ENCODE assay signal across 8 mouse cellular contexts in genomic region chr4:132922061-132922530, GRCm38 (mm10). TPM values are rescaled to one million over a fixed set of nuclear protein-coding genes. Genes with fewer than 3 reads are reported as not detected.
A peak's percentile ranks its signal among the peaks of the same experiment; 100 is the strongest.
DNase-seq lines count a peak whose midpoint lies in the region; ATAC-seq and TF ChIP-seq lines count a peak whose summit lies in the region.

No protein-coding gene starts in this region.

- no peak for TF ChIP-seq RAD21 in MEL (IDR thresholded peaks at IDR 0.05; ENCODE audit: low read depth, low read length)

- H3K4me3 ChIP-seq in kidney, embryonic 15.5 days (replicated peaks): peak overlapping the region; percentile 97
- H3K4me3 ChIP-seq in MEL (ENCODE audit: control insufficient read depth in 1 of 2, insufficient read depth in 1 of 2, low read depth in 2 of 2, low read length in 2 of 2): peak overlapping the region; percentile 70 to 100
- H3K4me3 ChIP-seq in embryonic facial prominence, embryonic 15.5 days (replicated peaks): peak overlapping the region; percentile 98
- peak overlapping the region; percentile 99 for H3K4me3 ChIP-seq in hindbrain, embryonic 14.5 days (replicated peaks; ENCODE audit: low read length)
- H3K4me3 ChIP-seq in lung, postnatal 0 days (ENCODE audit: low read depth, low read length): peak overlapping the region; percentile 94
- H3K4me3 ChIP-seq in stomach, embryonic 15.5 days (replicated peaks): peak overlapping the region; percentile 100

- under 1% methylated on average over 47 of the region's 50 CpGs for WGBS in kidney, embryonic 15.5 days
- 0% methylated on average over 50 of the region's 50 CpGs for WGBS in embryonic facial prominence, embryonic 15.5 days
- under 1% methylated on average over 48 of the region's 50 CpGs for WGBS in hindbrain, embryonic 14.5 days
- under 1% methylated on average over 25 of the region's 50 CpGs for WGBS in lung, postnatal 0 days
- WGBS in stomach, embryonic 15.5 days: under 1% methylated on average over 46 of the region's 50 CpGs

- H3K36me3 ChIP-seq in kidney, embryonic 15.5 days: peaks cover 29% of the 10 kb centered on the region
- peaks cover 1 to 9% of the 10 kb centered on the region in 2 experiments; a peak in 2 of 4 replicates for H3K36me3 ChIP-seq in MEL (ENCODE audit: control insufficient read depth in 1 of 2, insufficient read depth in 2 of 2, low read length in 2 of 2)
- H3K36me3 ChIP-seq in embryonic facial prominence, embryonic 15.5 days: peaks cover 17% of the 10 kb centered on the region
- H3K36me3 ChIP-seq in hindbrain, embryonic 14.5 days (replicated peaks; ENCODE audit: control insufficient read depth, insufficient read depth): peaks cover 28% of the 10 kb centered on the region
- H3K36me3 ChIP-seq in lung, postnatal 0 days (ENCODE audit: insufficient read depth, low read length): 0 out of 2 replicates have a peak, but pooled peaks cover under 1% of the 10 kb centered on the region
- H3K36me3 ChIP-seq in stomach, embryonic 15.5 days: 0 out of 2 replicates have a peak, but pooled peaks cover under 1% of the 10 kb centered on the region

- H3K4me2 ChIP-seq in kidney, embryonic 15.5 days: peak overlapping the region; percentile 80
- H3K4me2 ChIP-seq in embryonic facial prominence, embryonic 15.5 days (replicated peaks): peak overlapping the region; percentile 77
- peak overlapping the region; percentile 82 for H3K4me2 ChIP-seq in hindbrain, embryonic 14.5 days (replicated peaks)
- H3K4me2 ChIP-seq in lung, postnatal 0 days (replicated peaks; ENCODE audit: low read depth, low read length): peak overlapping the region; percentile 74
- peak overlapping the region; percentile 67 for H3K4me2 ChIP-seq in stomach, embryonic 15.5 days

- no peak for TF ChIP-seq EP300 in MEL (IDR thresholded peaks at IDR 0.05; ENCODE audit: low read depth in 1 of 2, low read length in 2 of 2)
- no peak for TF ChIP-seq EP300 in lung, postnatal 0 days (IDR thresholded peaks at IDR 0.05)

- intact Hi-C loops in left cerebral cortex, postnatal 14 days (cut with DNase I): loop anchor here (5.0 kb wide), 1 partner anchor 80 kb away; the partner anchor contains the start of gene Ppp1r8

- H3K27ac ChIP-seq in kidney, embryonic 15.5 days: peak overlapping the region; percentile 85
- peak overlapping the region; percentile 41 for H3K27ac ChIP-seq in MEL (ENCODE audit: control insufficient read depth, low read depth, low read length)
- peak overlapping the region; percentile 75 for H3K27ac ChIP-seq in embryonic facial prominence, embryonic 15.5 days (replicated peaks)
- H3K27ac ChIP-seq in hindbrain, embryonic 14.5 days: peak overlapping the region; percentile 91
- H3K27ac ChIP-seq in lung, postnatal 0 days (ENCODE audit: low read length): peak overlapping the region; percentile 92
- peak overlapping the region; percentile 86 for H3K27ac ChIP-seq in stomach, embryonic 15.5 days

- H3K4me1 ChIP-seq in kidney, embryonic 15.5 days: peaks cover 16% of the 10 kb centered on the region
- peaks cover 0 to 3% of the 10 kb centered on the region in 2 experiments; a peak in 2 of 4 replicates for H3K4me1 ChIP-seq in MEL (ENCODE audit: control insufficient read depth in 1 of 2, insufficient read depth in 2 of 2, low read length in 2 of 2)
- H3K4me1 ChIP-seq in embryonic facial prominence, embryonic 15.5 days: peaks cover 13% of the 10 kb centered on the region
- peaks cover 7% of the 10 kb centered on the region for H3K4me1 ChIP-seq in hindbrain, embryonic 14.5 days (replicated peaks; ENCODE audit: control insufficient read depth, insufficient read depth, low read length)
- peaks cover 4% of the 10 kb centered on the region; the same call in 1 of the 2 replicates for H3K4me1 ChIP-seq in lung, postnatal 0 days (ENCODE audit: insufficient read depth, low read depth, low read length)
- H3K4me1 ChIP-seq in stomach, embryonic 15.5 days: peaks cover 8% of the 10 kb centered on the region; the same call in 1 of the 2 replicates

- peak; percentile 20 to 56; a peak in 3 of 4 replicates for TF ChIP-seq POLR2A in MEL (IDR thresholded peaks at IDR 0.05; ENCODE audit: control insufficient read depth in 1 of 2, insufficient read depth in 1 of 2, low read depth in 1 of 2, low read length in 2 of 2, poor library complexity in 1 of 2)

- DNase-seq in kidney, postnatal 14 days: no peak
- DNase-seq in MEL (ENCODE audit: low read depth, low spot score): peak; percentile 64
- peak; percentile 43 for DNase-seq in hindbrain, embryonic 14.5 days (ENCODE audit: low spot score)
- DNase-seq in lung, postnatal 0 days (ENCODE audit: low spot score): peak; percentile 61
- DNase-seq in left cerebral cortex, postnatal 14 days (ENCODE audit: low spot score in 2 of 2): no peak

- H3K9me3 ChIP-seq in kidney, embryonic 15.5 days (replicated peaks): no peaks in the 10 kb centered on the region
- H3K9me3 ChIP-seq in MEL (replicated peaks; ENCODE audit: insufficient read depth, low read length): no peaks in the 10 kb centered on the region
- no peaks in the 10 kb centered on the region for H3K9me3 ChIP-seq in embryonic facial prominence, embryonic 15.5 days (replicated peaks)
- no peaks in the 10 kb centered on the region for H3K9me3 ChIP-seq in hindbrain, embryonic 14.5 days (ENCODE audit: control insufficient read depth, low read length)
- H3K9me3 ChIP-seq in lung, postnatal 0 days (ENCODE audit: low read length): no peaks in the 10 kb centered on the region
- no peaks in the 10 kb centered on the region for H3K9me3 ChIP-seq in stomach, embryonic 15.5 days

- ATAC-seq in kidney, embryonic 15.5 days (replicated peaks; ENCODE audit: low FRiP score): peak; percentile 55
- peak; percentile 6; the same call in 1 of the 2 replicates for ATAC-seq in embryonic facial prominence, embryonic 15.5 days (ENCODE audit: insufficient number of reproducible peaks, low FRiP score, low TSS enrichment, low read depth)
- ATAC-seq in hindbrain, embryonic 14.5 days (ENCODE audit: low FRiP score): peak; percentile 44
- peak; percentile 52 for ATAC-seq in lung, postnatal 0 days
- peak; percentile 57 for ATAC-seq in stomach, embryonic 15.5 days (ENCODE audit: insufficient read depth, low FRiP score, low read depth)

- no peak for TF ChIP-seq CTCF in MEL (IDR thresholded peaks at IDR 0.05 in 2 of 3, conservative IDR thresholded peaks at IDR 0.05 in 1 of 3; ENCODE audit: control insufficient read depth in 1 of 3, insufficient read depth in 1 of 3, low read depth in 2 of 3, low read length in 3 of 3, poor library complexity in 1 of 3, severe bottlenecking in 1 of 3)
- no peak; the same call in 1 of the 2 replicates for TF ChIP-seq CTCF in lung, postnatal 0 days (IDR thresholded peaks at IDR 0.05)

- H3K9ac ChIP-seq in kidney, embryonic 15.5 days: peak overlapping the region; percentile 88
- peak overlapping the region; percentile 84 for H3K9ac ChIP-seq in MEL (ENCODE audit: control insufficient read depth, low read depth, low read length, poor library complexity, severe bottlenecking)
- peak overlapping the region; percentile 85 for H3K9ac ChIP-seq in embryonic facial prominence, embryonic 15.5 days
- H3K9ac ChIP-seq in hindbrain, embryonic 14.5 days: peak overlapping the region; percentile 97
- peak overlapping the region; percentile 80 for H3K9ac ChIP-seq in lung, postnatal 0 days (replicated peaks; ENCODE audit: low read depth)
- peak overlapping the region; percentile 93 for H3K9ac ChIP-seq in stomach, embryonic 15.5 days

- H3K79me2 ChIP-seq in MEL (ENCODE audit: control insufficient read depth, insufficient read depth, low read length, poor library complexity): peaks cover 3% of the 10 kb centered on the region; the same call in 1 of the 2 replicates

- no peaks in the 10 kb centered on the region for H3K27me3 ChIP-seq in kidney, embryonic 15.5 days
- H3K27me3 ChIP-seq in MEL (ENCODE audit: control insufficient read depth in 1 of 2, insufficient read depth in 2 of 2, low read length in 2 of 2): peaks cover 7 to 9% of the 10 kb centered on the region in 2 experiments; a peak in 3 of 4 replicates
- no peaks in the 10 kb centered on the region for H3K27me3 ChIP-seq in embryonic facial prominence, embryonic 15.5 days
- H3K27me3 ChIP-seq in hindbrain, embryonic 14.5 days (ENCODE audit: control insufficient read depth, insufficient read depth, low read length): no peaks in the 10 kb centered on the region
- no peaks in the 10 kb centered on the region for H3K27me3 ChIP-seq in lung, postnatal 0 days (replicated peaks; ENCODE audit: insufficient read depth, low read length)
- H3K27me3 ChIP-seq in stomach, embryonic 15.5 days (replicated peaks): no peaks in the 10 kb centered on the region

RNA-seq across cellular contexts. Expression of gene Fam76a, which starts 0.3 kb away (rescaled TPM):
- 35.1 and 35.8 TPM in 2 replicates for polyA plus RNA-seq in kidney, embryonic 15.5 days (2015; fragmentation: Nextera tagmentation; extraction: Ambion mirVana)
- 7.5 and 8.4 TPM in 2 replicates for total RNA-seq in MEL (2012; rRNA removed)
- 10 to 100 TPM in 1 of 2 experiments, not detected in 1; 15.4 TPM for polyA plus RNA-seq in MEL (2012; ENCODE audit: insufficient read depth in 1 of 2, insufficient read length in 2 of 2, low read depth in 1 of 2, low replicate concordance in 2 of 2, missing spikeins in 1 of 2)
- polyA plus RNA-seq in embryonic facial prominence, embryonic 15.5 days (2015; fragmentation: Nextera tagmentation; extraction: Ambion mirVana): 47.3 and 47.9 TPM in 2 replicates
- polyA plus RNA-seq in hindbrain, embryonic 14.5 days (2014; fragmentation: Nextera tagmentation; extraction: Ambion mirVana): 37.7 and 39.5 TPM in 2 replicates
- polyA plus RNA-seq in lung, postnatal 0 days (2015; fragmentation: Nextera tagmentation; extraction: Ambion mirVana): 53.9 and 57.6 TPM in 2 replicates
- polyA plus RNA-seq in stomach, embryonic 15.5 days (2015; fragmentation: Nextera tagmentation; extraction: Ambion mirVana): 39.3 and 45.5 TPM in 2 replicates
- 10 to 100 TPM; 34.7 to 38.6 TPM for total RNA-seq in left cerebral cortex, postnatal 14 days (2021)

RNA-seq across cellular contexts. Expression of gene Stx12, which starts 37.8 kb away (rescaled TPM):
- 55.9 and 57.7 TPM in 2 replicates for polyA plus RNA-seq in kidney, embryonic 15.5 days (2015; fragmentation: Nextera tagmentation; extraction: Ambion mirVana)
- 16.3 and 16.8 TPM in 2 replicates for total RNA-seq in MEL (2012; rRNA removed)
- 10 to 100 TPM in 1 of 2 experiments, not detected in 1; 22.0 TPM for polyA plus RNA-seq in MEL (2012; ENCODE audit: insufficient read depth in 1 of 2, insufficient read length in 2 of 2, low read depth in 1 of 2, low replicate concordance in 2 of 2, missing spikeins in 1 of 2)
- polyA plus RNA-seq in embryonic facial prominence, embryonic 15.5 days (2015; fragmentation: Nextera tagmentation; extraction: Ambion mirVana): 59.4 and 61.4 TPM in 2 replicates
- polyA plus RNA-seq in hindbrain, embryonic 14.5 days (2014; fragmentation: Nextera tagmentation; extraction: Ambion mirVana): 165 and 181 TPM in 2 replicates
- polyA plus RNA-seq in lung, postnatal 0 days (2015; fragmentation: Nextera tagmentation; extraction: Ambion mirVana): 80.8 and 85.9 TPM in 2 replicates
- polyA plus RNA-seq in stomach, embryonic 15.5 days (2015; fragmentation: Nextera tagmentation; extraction: Ambion mirVana): 54.8 and 58.3 TPM in 2 replicates
- 100 to 1,000 TPM in 1 of 2 experiments, 10 to 100 TPM in 1; 96.2 to 104 TPM for total RNA-seq in left cerebral cortex, postnatal 14 days (2021)

RNA-seq across cellular contexts. Expression of gene Fgr, which starts 51.8 kb away (rescaled TPM):
- polyA plus RNA-seq in kidney, embryonic 15.5 days (2015; fragmentation: Nextera tagmentation; extraction: Ambion mirVana): 0.63 and 0.81 TPM in 2 replicates
- total RNA-seq in MEL (2012; rRNA removed): not detected in 2 replicates
- not detected for polyA plus RNA-seq in MEL (2012; ENCODE audit: insufficient read depth in 1 of 2, insufficient read length in 2 of 2, low read depth in 1 of 2, low replicate concordance in 2 of 2, missing spikeins in 1 of 2)
- polyA plus RNA-seq in embryonic facial prominence, embryonic 15.5 days (2015; fragmentation: Nextera tagmentation; extraction: Ambion mirVana): 0.55 and 0.65 TPM in 2 replicates
- 0.14 and 0.17 TPM in 2 replicates for polyA plus RNA-seq in hindbrain, embryonic 14.5 days (2014; fragmentation: Nextera tagmentation; extraction: Ambion mirVana)
- 4.0 and 4.7 TPM in 2 replicates for polyA plus RNA-seq in lung, postnatal 0 days (2015; fragmentation: Nextera tagmentation; extraction: Ambion mirVana)
- 1.6 TPM in 2 replicates for polyA plus RNA-seq in stomach, embryonic 15.5 days (2015; fragmentation: Nextera tagmentation; extraction: Ambion mirVana)
- total RNA-seq in left cerebral cortex, postnatal 14 days (2021): not detected

Comparison
In these comparisons a context has a peak if more than half of its experiments do, and no peak if none do; other contexts are left out.
1. ATAC-seq: peak in every context shown above with its lines; median percentile 57 in stomach, embryonic 15.5 days; 55 in kidney, embryonic 15.5 days; 52 in lung, postnatal 0 days; 44 in hindbrain, embryonic 14.5 days; 6 in embryonic facial prominence, embryonic 15.5 days.
2. H3K27ac ChIP-seq: peak in every context shown above with its lines; median percentile 92 in lung, postnatal 0 days; 91 in hindbrain, embryonic 14.5 days; 86 in stomach, embryonic 15.5 days; 85 in kidney, embryonic 15.5 days; 75 in embryonic facial prominence, embryonic 15.5 days; 41 in MEL.
3. DNase-seq: peak in MEL (single experiment), hindbrain, embryonic 14.5 days (single experiment) and lung, postnatal 0 days (single experiment); none in kidney, postnatal 14 days (single experiment) and left cerebral cortex, postnatal 14 days (0 of 2).
4. Peak in every context shown above with its lines, with median percentiles within 50 percentile points of each other: H3K4me2 ChIP-seq, H3K4me3 ChIP-seq and H3K9ac ChIP-seq.